Mouse (Mus musculus) kidney, embryonic 14.5 days (tissue): ENCODE results near the gene Lpp. TPM values are rescaled to one million over a fixed set of nuclear protein-coding genes. Genes with fewer than 3 reads are reported as not detected.
A peak's percentile ranks its signal among the peaks of the same experiment; 100 is the strongest.

Source experiments
- ATAC-seq: fragments of 200-750 bp; cut with Nextera tagmentation; 2 replicates; pipeline ENCODE4 v1.8.0; 2017; ENCODE audit warnings: moderate number of reproducible peaks, mild to moderate bottlenecking, moderate TSS enrichment, moderate library complexity; ENCODE audit not compliant: low FRiP score, low TSS enrichment
- H3K27ac ChIP-seq: fragments of 300-500 bp; sonication (generic); 2 replicates; pipeline ENCODE4 v1.5.1; 2014; ENCODE audit warnings: low read depth, mild to moderate bottlenecking, low read length, moderate library complexity, mixed read lengths
- H3K27me3 ChIP-seq: fragments of 300-500 bp; sonication (generic); 2 replicates; pipeline ENCODE4 v1.6.1; 2014; ENCODE audit warnings: mild to moderate bottlenecking, low read length; ENCODE audit not compliant: control insufficient read depth, insufficient read depth
- H3K36me3 ChIP-seq: fragments of 300-500 bp; sonication (generic); 2 replicates; pipeline ENCODE4 v1.6.1; 2014; ENCODE audit warnings: low read length, mixed read lengths; ENCODE audit not compliant: control insufficient read depth, insufficient read depth
- H3K4me1 ChIP-seq: fragments of 300-500 bp; sonication (generic); 2 replicates; pipeline ENCODE4 v1.6.1; 2014; ENCODE audit warnings: low read length, mixed read lengths; ENCODE audit not compliant: control insufficient read depth, insufficient read depth
- H3K4me2 ChIP-seq: fragments of 300-500 bp; sonication (generic); replicated peaks from 2 replicates; pipeline ENCODE4 v1.6.1; 2014; ENCODE audit warnings: low read depth, mild to moderate bottlenecking, low read length
- H3K4me3 ChIP-seq: fragments of 300-500 bp; sonication (generic); 2 replicates; pipeline ENCODE4 v1.5.1; 2014; ENCODE audit warnings: mild to moderate bottlenecking, low read length
- H3K9ac ChIP-seq: fragments of 300-500 bp; sonication (generic); 2 replicates; pipeline ENCODE4 v1.6.1; 2014; ENCODE audit warnings: low read depth, mild to moderate bottlenecking, low read length, moderate library complexity
- H3K9me3 ChIP-seq: fragments of 300-500 bp; sonication (generic); 2 replicates; pipeline ENCODE4 v1.6.1; 2016; ENCODE audit warnings: low read length; ENCODE audit not compliant: control insufficient read depth
- WGBS: fragments of 180-500 bp; shearing (Covaris S2); extraction: QIAGEN DNeasy Blood & Tissue Kit; methylation state at CpG from one replicate; pipeline ENCODE4 v1.1.7; 2014; 5-methylcytosine and 5-hydroxymethylcytosine counted together
- polyA plus RNA-seq: library from polyadenylated mRNA; unstranded; fragments of >200 nt; fragmentation: Nextera tagmentation; extraction: Ambion mirVana; gene quantifications from 2 replicates; pipeline ENCODE4 v1.2.1, GENCODE M21; 2014

Gene Lpp
- polyA plus RNA-seq, result 36.9 and 49.2 TPM in 2 replicates

DNA sequence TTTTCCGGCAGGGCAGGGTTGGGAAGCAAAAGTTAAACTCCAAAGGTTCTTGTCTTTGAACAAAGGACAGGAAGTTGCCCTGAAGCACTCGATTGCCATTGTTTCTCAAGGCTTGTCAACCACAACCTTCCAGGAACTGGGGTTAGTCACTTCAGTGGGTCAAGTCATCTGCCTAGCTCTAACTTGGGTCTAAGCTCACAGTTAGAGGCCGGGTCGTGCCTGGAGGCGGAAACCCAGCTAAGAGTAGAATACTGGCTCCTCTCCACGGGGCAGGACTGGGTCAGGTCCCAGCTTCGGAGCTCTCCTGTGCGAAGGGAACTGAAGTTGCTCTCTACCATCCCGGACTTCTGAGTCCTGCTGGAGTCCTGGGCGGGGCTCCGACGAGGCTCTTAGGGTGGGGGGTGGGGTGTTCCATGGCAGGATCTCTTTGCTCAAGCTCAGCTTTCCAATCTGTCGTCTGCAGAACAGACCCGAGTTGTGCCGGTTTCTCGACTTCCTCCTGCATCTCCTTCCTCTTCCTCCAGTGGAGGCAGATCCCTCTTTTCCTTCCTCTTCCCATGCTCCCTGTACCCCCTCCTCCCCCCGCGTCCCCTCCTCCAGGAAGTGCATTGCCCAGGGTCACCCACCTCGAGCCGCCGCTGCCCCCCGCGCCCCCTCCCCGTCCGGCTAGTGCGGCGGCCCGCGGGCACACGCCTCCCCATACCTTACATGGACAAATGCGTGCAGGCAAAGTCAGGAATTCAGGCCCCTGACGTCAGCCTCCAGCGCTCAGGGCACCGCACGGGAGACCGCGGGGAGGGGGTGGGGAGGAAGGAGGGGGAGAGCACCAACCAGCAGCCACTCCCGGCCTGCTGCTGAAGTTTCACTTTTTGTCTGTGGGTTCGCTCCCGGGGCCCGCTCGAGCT lies at the start of gene Lpp:
Gene Lpp (plus strand): TSS at position 857 of the 905 bp plus-strand sequence.
- Histone ChIP-seq H3K9me3 (no peaks in the 10 kb centered on the region), H3K9ac (peak within 1 kb of the TSS; percentile 93), H3K4me2 (peak within 1 kb of the TSS; percentile 55), H3K4me1 (peaks cover 18% of the 10 kb centered on the region), H3K27me3 (no peaks in the 10 kb centered on the region), H3K4me3 (peak within 1 kb of the TSS; percentile 91), H3K36me3 (no peaks in the 10 kb centered on the region), H3K27ac (peak within 1 kb of the TSS; percentile 97)
- 2% methylated on average over 36 of the region's 42 CpGs for WGBS
- ATAC-seq, result peak; percentile 88

DNA sequence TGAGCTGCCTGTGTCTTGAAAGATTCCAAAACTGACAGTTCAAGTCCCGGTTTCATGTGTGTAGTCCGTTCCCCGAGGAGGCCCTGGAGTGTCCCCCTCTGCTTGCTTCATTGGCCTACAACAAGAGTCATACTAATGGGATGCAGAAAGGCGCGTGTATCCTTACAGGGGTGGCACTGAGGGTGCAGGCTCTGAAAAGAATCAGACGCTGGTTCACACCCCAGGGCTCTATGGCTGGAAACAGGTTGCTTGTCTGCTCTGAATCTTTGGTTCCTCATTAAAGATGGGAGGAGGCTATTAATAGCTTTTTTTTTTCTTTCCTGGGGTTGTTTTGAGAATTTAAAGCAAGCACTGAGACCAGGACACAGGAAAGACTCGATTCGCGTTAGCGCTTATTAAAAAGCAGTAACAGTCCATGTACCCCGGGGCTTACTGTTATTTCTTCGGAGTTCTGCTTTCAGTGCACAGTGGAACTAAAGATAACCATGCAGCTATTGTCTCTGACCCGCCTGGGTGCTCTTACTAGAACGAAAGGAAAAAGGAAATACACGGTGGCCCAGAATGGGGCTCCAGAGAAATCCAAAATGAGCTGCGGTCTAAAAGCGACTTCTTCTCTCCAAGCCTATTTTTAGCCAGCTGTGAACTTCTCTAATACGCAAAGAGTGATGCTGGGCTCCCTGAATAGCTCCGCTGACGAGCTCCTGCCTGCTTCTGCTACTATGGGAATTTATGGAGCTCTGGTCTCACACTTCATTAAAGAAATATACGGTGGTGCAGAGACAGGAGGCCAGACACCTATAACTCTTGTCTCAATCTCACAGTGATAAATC lies 45.5 kb upstream of the Lpp start:
- Histone ChIP-seq H3K4me1 (peaks cover 10% of the 10 kb centered on the region; the same call in 1 of the 2 replicates), H3K9ac (no peak overlapping the region), H3K36me3 (no peaks in the 10 kb centered on the region), H3K4me3 (no peak overlapping the region), H3K4me2 (peak overlapping the region; percentile 32; the same call in 1 of the 2 replicates), H3K9me3 (no peaks in the 10 kb centered on the region), H3K27me3 (peaks cover 8% of the 10 kb centered on the region), H3K27ac (0 out of 2 replicates have a peak overlapping the region, but pooled peaks have one; percentile 0)
- WGBS, result 28% methylated on average over 21 of the region's 21 CpGs
- peak; percentile 70; the same call in 1 of the 2 replicates for ATAC-seq

DNA sequence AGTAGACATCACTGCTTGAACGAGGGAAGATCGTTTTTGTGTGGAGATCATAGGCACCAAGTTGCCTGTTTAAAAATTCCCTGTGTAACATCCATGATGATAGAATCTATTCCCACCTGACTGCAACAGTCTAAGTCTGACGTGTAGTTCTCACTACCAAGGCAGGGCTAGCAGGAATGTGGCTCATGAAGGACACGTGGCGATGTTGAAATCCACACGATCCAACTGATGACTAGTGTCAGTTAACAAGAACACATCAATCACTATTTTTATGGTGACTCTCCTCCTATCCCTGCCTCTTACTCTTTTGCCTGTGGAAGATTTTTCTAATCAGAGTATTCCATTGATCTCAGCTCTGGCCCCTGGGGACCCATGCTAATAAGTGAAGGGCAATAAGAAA lies 43.0 kb upstream of the Lpp start:
- Histone ChIP-seq H3K4me2 (no peak overlapping the region), H3K9ac (no peak overlapping the region), H3K36me3 (no peaks in the 10 kb centered on the region), H3K9me3 (no peaks in the 10 kb centered on the region), H3K4me1 (peaks cover 18% of the 10 kb centered on the region; the same call in 1 of the 2 replicates), H3K4me3 (no peak overlapping the region), H3K27me3 (peaks cover 4% of the 10 kb centered on the region; the same call in 1 of the 2 replicates), H3K27ac (no peak overlapping the region)
- 40% methylated on average over 6 of the region's 6 CpGs for WGBS
- ATAC-seq, result no peak

DNA sequence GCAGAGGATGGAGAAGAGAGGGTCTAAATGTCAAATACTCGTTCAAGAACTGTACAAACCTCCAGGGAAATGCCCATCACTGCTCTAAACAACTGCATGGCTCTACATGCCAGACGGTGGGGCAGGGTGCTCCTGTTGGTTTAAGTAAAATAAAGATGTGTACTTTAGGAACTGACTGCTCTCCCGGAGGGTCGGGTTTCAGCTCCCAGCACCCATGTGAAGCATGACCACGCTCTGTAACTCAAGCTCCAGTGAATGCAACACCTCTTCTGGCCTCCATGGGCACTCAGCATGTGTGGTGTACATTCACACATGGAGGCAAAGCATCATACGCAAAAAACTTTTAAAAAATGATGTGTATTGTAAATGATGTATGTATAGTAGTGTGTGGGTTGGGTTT lies 42.6 kb upstream of the Lpp start:
- Histone ChIP-seq H3K36me3 (no peaks in the 10 kb centered on the region), H3K27me3 (peaks cover 4% of the 10 kb centered on the region; the same call in 1 of the 2 replicates), H3K9me3 (no peaks in the 10 kb centered on the region), H3K4me3 (no peak overlapping the region), H3K27ac (no peak overlapping the region), H3K9ac (no peak overlapping the region), H3K4me1 (peaks cover 18% of the 10 kb centered on the region; the same call in 1 of the 2 replicates), H3K4me2 (no peak overlapping the region)
- peak; percentile 20; the same call in 1 of the 2 replicates for ATAC-seq
- 38% methylated on average over 6 of the region's 6 CpGs for WGBS

DNA sequence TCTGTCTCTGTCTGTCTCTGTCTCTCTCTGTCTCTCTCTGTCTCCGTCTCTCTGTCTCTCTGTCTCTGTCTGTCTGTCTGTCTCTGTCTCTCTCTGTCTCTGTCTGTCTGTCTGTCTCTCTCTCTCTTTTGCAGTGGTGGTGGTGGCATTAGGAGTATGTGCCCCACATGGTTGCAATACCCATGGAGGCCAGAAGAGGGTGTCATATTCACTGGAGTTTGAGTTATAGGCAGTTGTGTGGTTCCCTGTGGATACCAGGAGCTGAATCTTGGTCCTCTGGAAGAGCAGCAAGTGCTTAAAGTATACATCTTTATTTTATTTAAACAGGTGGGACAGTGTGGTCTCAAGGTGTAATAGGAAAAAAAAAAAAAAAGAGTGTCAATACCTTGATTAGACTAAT lies 41.5 kb upstream of the Lpp start:
- Histone ChIP-seq H3K27ac (no peak overlapping the region), H3K4me2 (no peak overlapping the region), H3K9ac (no peak overlapping the region), H3K4me1 (peaks cover 18% of the 10 kb centered on the region; the same call in 1 of the 2 replicates), H3K27me3 (peaks cover 4% of the 10 kb centered on the region; the same call in 1 of the 2 replicates), H3K4me3 (no peak overlapping the region), H3K36me3 (no peaks in the 10 kb centered on the region), H3K9me3 (no peaks in the 10 kb centered on the region)
- ATAC-seq, result no peak
- 94% methylated on average over 1 of the region's 1 CpGs for WGBS

DNA sequence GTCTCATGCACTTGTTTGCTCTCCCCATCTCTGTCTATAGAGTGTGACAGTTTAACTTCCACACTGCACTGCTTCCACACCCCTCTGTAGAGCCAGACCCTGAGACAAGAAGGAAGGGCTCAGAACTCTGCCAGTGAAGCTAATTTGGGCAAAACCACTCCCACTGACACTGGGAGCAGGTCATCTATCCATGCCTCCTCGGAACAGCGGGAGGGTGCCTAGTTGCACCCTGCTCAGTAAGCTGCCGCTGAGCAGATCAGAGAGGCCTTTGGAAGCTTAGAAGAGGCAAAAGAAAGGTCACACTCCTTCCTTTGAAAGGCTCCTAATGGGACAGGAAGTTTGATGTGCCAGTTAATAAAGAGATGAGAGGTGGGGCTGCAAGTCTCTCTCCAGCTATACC lies 39.5 kb upstream of the Lpp start:
- Histone ChIP-seq H3K27ac (no peak overlapping the region), H3K4me2 (no peak overlapping the region), H3K9ac (no peak overlapping the region), H3K27me3 (peaks cover 4% of the 10 kb centered on the region; the same call in 1 of the 2 replicates), H3K4me3 (no peak overlapping the region), H3K36me3 (no peaks in the 10 kb centered on the region), H3K9me3 (no peaks in the 10 kb centered on the region), H3K4me1 (peaks cover 8% of the 10 kb centered on the region; the same call in 1 of the 2 replicates)
- 5% methylated on average over 3 of the region's 3 CpGs for WGBS
- ATAC-seq, result no peak

DNA sequence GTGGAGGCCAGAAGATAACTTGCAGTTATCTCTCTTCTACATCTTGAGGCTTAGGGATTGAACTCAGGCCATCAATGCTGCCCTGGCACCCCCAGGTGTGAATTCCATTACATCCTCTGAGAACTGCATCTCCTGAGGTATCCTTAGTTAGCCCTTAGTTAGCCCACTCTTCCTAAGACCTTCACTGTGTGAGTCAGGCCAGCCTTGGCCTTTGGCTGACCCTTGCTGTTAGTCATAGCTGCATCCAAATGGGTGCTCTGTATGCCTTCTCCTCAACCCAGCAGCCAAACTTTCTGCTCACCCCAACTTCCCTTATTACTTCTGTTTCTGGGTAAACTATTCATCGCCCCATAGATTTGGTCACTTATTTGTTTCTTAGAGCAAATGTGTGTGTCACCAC lies 31.6 kb upstream of the Lpp start:
- no peak overlapping the region for H3K4me3 ChIP-seq
- no peak overlapping the region for H3K9ac ChIP-seq
- H3K36me3 ChIP-seq, result no peaks in the 10 kb centered on the region
- no peaks in the 10 kb centered on the region for H3K9me3 ChIP-seq
- no peaks in the 10 kb centered on the region for H3K27me3 ChIP-seq
- 97% methylated on average over 1 of the region's 1 CpGs for WGBS
- no peaks in the 10 kb centered on the region for H3K4me1 ChIP-seq
- no peak overlapping the region for H3K27ac ChIP-seq
- ATAC-seq, result no peak
- H3K4me2 ChIP-seq, result no peak overlapping the region

DNA sequence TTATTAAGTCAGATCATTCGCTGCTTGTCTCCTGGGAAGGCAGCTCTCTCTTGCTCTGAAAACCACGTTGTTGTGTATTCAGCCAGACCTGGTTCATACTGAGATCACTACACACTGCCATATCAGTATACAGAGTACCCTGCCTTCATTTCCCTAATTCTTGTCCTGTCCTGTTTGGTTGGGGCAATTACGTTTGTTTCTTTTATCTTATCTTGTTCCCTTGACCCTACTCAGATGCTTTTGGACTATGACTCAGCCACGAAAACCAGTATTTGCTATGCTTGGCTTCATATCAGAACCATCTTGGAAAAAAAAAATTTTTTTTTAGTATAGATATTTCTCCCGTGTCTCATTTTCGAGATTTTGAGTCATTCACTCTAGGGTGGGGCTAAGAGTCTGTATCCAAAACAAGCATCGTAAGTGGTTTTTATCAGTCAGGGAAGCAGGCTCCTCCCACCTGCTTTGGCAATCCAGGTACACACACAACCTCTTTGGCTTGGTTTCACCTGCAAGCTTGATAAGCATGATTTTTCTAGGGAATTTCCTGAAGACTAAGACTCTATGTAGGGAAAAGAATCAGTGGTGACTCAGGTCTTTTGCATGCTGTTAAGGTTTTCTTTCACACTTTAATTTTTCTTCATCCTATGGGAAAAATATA lies 29.1 kb upstream of the Lpp start:
- no peak for ATAC-seq
- H3K27me3 ChIP-seq, result no peaks in the 10 kb centered on the region
- no peaks in the 10 kb centered on the region for H3K9me3 ChIP-seq
- no peak overlapping the region for H3K4me3 ChIP-seq
- 79% methylated on average over 7 of the region's 7 CpGs for WGBS
- no peak overlapping the region for H3K4me2 ChIP-seq
- no peak overlapping the region for H3K9ac ChIP-seq
- H3K27ac ChIP-seq, result no peak overlapping the region
- no peaks in the 10 kb centered on the region for H3K4me1 ChIP-seq
- H3K36me3 ChIP-seq, result no peaks in the 10 kb centered on the region
